Mouse (Mus musculus) bone marrow macrophage, adult 2 months (primary cell): ENCODE results near the gene Slc37a1. TPM values are rescaled to one million over a fixed set of nuclear protein-coding genes. Genes with fewer than 3 reads are reported as not detected.

Source experiments
- H3K27ac ChIP-seq: 2 replicates; pipeline ENCODE4 v1.5.1; 2012; ENCODE audit warnings: low read depth, low read length; ENCODE audit not compliant: insufficient read depth
- H3K4me1 ChIP-seq: 2 replicates; pipeline ENCODE4 v1.6.1; 2012; ENCODE audit warnings: low read length; ENCODE audit not compliant: control insufficient read depth, insufficient read depth
- H3K4me3 ChIP-seq: 2 replicates; pipeline ENCODE4 v1.5.1; 2012; ENCODE audit warnings: mild to moderate bottlenecking, low read length, moderate library complexity; ENCODE audit not compliant: insufficient read depth
- CTCF ChIP-seq: IDR thresholded peaks from 2 replicates; pipeline ENCODE4 v1.5.1; 2012; ENCODE audit warnings: low read depth, mild to moderate bottlenecking, low read length, moderate library complexity
- POLR2A ChIP-seq: IDR thresholded peaks from 2 replicates; pipeline ENCODE4 v1.6.1; 2012; ENCODE audit warnings: mild to moderate bottlenecking, low read depth, low read length, borderline replicate concordance
- polyA plus RNA-seq: library from polyadenylated mRNA; stranded (reverse); fragments of >200 nt; gene quantifications from 2 replicates; pipeline ENCODE4 v1.2.4, GENCODE M21; 2012; ENCODE audit not compliant: missing spikeins, insufficient read depth, insufficient read length

Slc37a1 gene
- polyA plus RNA-seq, 1 experiment: 11.6 TPM

DNA sequence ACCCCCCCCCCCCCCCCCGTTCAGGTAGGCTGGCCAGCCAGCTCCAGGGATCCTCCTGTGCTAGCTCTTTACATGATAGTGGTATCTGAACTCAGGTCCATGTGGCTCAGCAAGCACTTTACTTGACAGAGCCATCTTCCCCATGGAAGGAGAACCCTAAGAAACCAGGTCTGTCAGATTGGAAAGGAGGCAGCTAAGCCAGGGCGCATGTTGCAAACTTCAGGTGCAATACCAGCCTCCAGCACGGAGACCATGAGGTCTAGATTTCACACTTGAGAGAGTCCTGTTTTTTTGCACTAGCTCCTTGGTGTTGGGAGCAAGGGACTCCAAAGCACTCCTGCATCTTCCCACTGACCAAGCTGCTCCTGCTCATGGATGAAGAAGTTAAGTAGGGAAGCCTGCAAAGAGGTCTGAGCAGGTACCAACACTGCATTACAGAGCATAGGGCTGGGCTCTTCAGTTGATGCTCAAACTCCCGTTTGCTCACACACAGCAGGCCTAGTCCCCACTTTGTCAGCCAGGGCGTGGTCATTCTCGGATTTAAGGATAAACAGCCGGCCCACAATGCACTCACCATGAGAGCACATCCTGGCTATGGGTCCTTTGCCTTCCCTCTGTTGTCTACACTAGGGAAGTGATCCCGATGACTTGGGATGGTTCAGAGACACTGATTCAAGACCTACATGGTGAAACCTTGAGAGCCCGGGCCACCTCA lies 10.2 kb upstream of the Slc37a1 start:
- no peaks in the 10 kb centered on the region for H3K4me1 ChIP-seq
- H3K4me3 ChIP-seq: peak overlapping the region; percentile 55; the same call in 1 of the 2 replicates
- no peak overlapping the region for H3K27ac ChIP-seq
- TF ChIP-seq CTCF (no peak), POLR2A (no peak)

DNA sequence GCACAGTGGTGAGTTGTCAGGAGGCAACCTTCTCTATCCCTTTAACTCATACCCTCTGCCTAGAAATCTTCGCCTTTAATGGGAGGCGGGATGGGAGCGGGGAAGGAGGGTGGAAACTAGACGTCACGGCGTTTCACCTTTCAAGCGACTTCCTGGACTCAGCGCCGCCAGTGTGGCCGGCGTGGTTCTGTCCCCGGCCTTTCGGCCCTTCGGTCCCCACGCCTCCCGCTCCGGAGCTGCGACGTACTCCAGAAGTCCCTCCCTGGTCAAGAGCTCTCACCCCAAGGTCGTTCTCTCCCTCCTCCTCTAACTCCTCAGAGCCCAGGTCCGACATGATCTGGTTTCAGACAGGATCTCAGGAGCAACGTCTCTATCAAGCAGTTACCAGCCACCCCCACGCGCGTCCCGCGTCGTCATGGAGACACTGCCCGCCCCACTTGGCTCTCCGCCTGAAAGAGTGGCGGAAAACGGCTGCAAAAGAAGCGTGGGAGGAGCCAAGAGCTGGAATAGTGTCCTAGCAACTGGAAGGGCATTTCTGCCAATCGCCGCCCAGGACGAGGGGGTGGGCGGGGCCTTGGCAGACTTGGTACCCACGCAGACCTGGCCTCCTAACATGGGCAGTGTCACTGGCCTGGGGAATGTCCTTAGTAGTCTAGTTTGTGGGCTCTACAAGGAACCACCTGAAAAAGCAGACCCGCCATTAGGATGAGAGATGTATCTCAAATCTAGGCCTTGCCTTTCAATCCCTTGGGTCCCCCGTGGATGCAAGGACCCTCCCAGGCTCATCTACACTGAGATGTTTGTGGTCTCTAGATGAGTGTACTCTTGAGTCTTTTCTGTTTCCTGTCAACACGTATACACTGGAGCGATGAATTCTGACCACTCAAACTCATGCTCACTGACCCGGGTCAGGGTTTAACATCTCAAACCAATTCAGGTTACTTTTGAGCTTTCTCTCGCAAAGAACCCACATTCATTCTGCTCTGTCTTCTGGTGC lies 9.4 kb upstream of the Slc37a1 start, which contains the start of gene Rsph1:
Gene Rsph1, minus strand, starts transcription at position 462 of the 997 bp plus-strand sequence.
- TF ChIP-seq CTCF (no peak), POLR2A (no peak)
- Histone ChIP-seq H3K4me3 (peak within 1 kb of the TSS; percentile 55), H3K27ac (no peak within 1 kb of the TSS), H3K4me1 (no peaks in the 10 kb centered on the region)

DNA sequence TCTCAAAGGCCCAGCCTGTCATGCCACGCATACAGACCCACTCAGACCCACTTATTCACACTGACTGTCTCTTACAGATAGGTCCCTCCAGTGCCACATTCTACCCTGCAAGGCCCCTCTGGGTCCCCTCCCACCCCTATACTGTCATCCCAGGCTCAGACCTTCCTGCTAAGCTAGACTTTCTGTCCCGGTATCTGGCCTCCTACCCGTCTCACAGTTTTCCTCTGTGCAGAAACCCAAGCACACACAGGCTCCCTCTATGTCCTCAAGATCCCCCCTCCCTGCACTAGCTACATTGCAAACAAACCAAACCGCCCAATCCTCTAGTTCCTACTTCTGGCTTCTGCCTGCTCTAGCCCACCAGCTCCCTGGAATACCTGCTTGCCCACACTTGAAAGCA lies 8.7 kb upstream of the Slc37a1 start:
- no peak overlapping the region for H3K4me3 ChIP-seq
- peaks cover 5% of the 10 kb centered on the region for H3K4me1 ChIP-seq
- no peak for TF ChIP-seq POLR2A
- no peak for TF ChIP-seq CTCF
- no peak overlapping the region for H3K27ac ChIP-seq

DNA sequence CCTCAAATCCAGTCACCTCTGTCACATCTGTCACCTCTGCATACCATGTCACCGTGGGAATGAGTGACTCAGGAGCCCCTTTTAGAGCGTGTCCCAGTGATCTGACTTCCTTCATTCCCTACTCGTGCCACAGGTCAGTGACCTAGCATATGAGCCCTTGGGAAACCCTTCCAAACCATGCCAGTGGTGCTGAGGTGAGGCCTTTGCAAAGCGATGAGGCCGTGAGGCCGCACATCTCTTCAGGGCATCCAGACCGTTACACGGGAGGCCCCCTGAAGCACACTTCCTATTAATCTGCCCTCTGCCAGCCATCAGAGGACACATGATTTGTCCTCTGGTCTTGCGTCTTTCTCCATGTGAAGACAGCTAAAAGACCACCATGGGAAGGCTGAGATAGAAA lies 7.1 kb upstream of the Slc37a1 start:
- H3K4me1 ChIP-seq: peaks cover 5% of the 10 kb centered on the region
- H3K4me3 ChIP-seq: no peak overlapping the region
- TF ChIP-seq POLR2A (no peak), CTCF (no peak)
- H3K27ac ChIP-seq: no peak overlapping the region

DNA sequence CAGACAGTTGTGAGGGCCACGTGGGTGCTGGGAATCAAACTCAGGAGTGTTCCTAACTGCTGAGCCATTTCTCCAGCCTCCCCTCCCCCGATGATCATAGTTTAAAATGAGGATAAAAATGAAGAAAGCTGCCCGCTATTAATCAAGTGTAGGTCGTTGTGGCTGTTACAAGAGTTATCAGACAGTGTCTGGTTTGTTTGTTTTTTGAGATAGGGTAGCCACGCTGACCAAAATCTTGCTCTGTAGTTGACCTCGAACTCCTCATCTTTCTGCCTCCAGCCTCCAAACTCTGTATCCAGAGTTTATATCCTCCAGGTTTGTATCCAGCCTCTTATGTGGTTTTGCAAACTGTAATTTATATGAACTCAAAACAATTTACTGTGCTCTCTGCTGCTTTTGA lies 6.3 kb upstream of the Slc37a1 start:
- TF ChIP-seq POLR2A (no peak), CTCF (no peak)
- Histone ChIP-seq H3K27ac (no peak overlapping the region), H3K4me3 (no peak overlapping the region), H3K4me1 (peaks cover 5% of the 10 kb centered on the region)

DNA sequence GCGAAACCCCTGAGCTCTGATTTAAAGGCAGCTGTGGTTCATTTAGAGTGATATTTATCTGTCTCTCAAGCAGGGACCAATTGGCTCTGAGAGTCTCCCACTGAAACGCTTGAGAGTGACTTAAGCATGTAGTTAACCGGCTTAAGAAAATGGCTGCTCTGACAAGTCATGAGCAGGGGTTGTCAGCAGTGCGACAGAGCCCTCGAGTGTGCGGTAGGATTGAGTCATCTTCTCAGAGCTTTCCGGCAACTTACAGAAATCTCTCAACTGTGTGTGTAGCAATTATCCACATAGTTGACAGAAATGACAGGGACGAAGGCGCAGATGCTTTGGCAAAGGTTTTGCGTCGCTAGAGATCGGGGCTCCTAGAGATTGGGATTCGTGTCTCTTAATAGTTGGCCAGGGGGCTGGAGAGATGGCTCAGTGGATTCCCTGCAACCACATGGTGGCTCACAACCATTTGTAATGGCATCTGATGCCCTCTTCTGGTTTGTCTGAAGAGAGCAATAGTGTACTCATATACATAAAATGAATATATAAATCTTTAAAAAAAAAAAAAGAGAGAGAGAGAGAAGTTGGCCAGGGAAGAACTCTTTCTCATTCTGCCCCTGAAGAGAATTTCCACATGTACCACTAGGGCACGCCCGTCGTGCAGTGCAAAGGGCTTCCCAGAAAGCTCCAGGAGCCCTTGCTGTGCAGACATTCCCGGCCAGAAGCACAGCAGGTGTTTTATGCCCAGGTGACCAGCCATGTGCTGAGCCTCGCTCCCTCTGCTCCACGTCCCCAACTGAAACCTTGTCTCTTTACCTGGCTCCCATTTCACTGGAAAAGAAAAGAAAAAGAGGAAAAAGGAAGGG lies 4.5 kb upstream of the Slc37a1 start:
- H3K27ac ChIP-seq: no peak overlapping the region
- H3K4me3 ChIP-seq: no peak overlapping the region
- H3K4me1 ChIP-seq: peaks cover 17% of the 10 kb centered on the region
- TF ChIP-seq POLR2A (no peak), CTCF (peak; percentile 17; the same call in 1 of the 2 replicates)

DNA sequence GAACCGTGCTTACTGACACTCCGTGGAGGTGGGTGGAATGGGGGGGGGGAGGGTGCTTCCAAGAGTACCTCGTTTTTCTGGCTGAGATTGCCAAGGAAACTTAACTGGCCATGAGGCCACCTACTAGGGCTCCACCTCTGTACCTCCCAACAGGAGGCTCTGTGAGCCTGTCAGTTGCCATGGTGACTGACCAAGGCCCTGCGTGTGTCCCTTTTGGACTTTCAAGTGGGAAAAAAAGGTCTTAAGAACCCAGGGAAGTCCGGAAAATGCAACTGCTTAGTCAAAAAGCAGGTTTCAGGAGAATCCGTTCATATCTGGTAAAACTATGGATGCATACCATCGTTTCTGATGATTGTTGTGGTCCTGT lies 3.9 kb upstream of the Slc37a1 start:
- Histone ChIP-seq H3K27ac (no peak overlapping the region), H3K4me1 (peaks cover 23% of the 10 kb centered on the region), H3K4me3 (no peak overlapping the region)
- TF ChIP-seq POLR2A: no peak
- TF ChIP-seq CTCF: no peak

DNA sequence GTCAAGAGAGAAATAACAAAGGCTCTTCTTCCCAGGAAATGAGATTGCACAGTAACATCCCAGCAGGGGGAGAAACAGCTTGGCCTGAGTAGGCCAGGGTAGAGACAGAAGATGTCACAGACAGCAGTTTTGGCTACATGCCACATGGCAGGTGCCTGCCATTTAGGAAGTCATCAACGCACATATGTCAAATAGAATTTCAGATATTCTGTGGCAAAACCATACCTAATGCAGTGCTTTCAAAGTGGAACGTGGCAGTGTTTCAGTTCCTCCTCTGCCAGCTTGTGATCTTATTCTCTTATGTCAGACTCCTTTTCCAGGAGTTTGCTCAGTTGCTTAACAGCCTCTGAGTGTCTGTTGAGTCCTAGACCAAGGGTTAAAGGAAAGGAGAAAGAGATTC lies 725 bp upstream of the Slc37a1 start:
- TF ChIP-seq POLR2A: no peak
- no peak for TF ChIP-seq CTCF
- Histone ChIP-seq H3K27ac (peak overlapping the region; percentile 78), H3K4me1 (peaks cover 43% of the 10 kb centered on the region), H3K4me3 (no peak overlapping the region)

DNA sequence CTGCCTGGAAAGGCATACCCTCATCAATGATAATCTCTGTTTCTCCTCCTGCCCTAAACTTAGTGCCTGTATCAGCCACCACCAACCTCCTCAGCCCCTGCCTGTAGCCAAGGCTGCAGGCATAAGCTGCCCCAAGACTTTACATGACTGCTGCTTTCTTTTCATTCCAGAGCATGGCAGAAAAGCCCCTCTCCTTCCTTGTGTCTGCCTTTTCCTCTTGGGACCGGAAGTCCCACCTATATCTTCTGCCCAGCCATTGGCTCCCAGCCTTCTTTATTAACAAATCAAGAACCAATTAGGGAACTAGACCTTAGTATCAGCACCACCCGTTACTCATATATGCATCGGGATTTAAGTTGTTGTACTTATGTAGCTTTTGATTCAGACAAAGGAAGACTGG lies 624 bp downstream of the Slc37a1 start:
- Histone ChIP-seq H3K27ac (peak overlapping the region; percentile 38), H3K4me3 (no peak overlapping the region), H3K4me1 (peaks cover 53% of the 10 kb centered on the region)
- TF ChIP-seq CTCF (no peak), POLR2A (no peak)
